Mouse (Mus musculus) macrophage (primary cell): Measurements from ENCODE around the gene Neurl2. TPM values are rescaled to one million over a fixed set of nuclear protein-coding genes. Genes with fewer than 3 reads are reported as not detected.
"Not testable (repeated sequence)": the region's sequence is repeated elsewhere in the genome, so short reads cannot be mapped to it uniquely, and the experiment has no call there.

ENCODE experiments used
- H3K27ac ChIP-seq: fragments of 350-480 bp; formaldehyde crosslinking; 2 replicates; pipeline ENCODE4 v1.9.0; 2021
- H3K36me3 ChIP-seq: fragments of 350-480 bp; formaldehyde crosslinking; 2 replicates; pipeline ENCODE4 v1.9.0; 2021; ENCODE audit errors: inconsistent target
- H3K4me3 ChIP-seq: fragments of 350-480 bp; formaldehyde crosslinking; 2 replicates; pipeline ENCODE4 v1.9.0; 2021; ENCODE audit errors: inconsistent target
- H3K79me2 ChIP-seq: fragments of 350-480 bp; formaldehyde crosslinking; 2 replicates; pipeline ENCODE4 v1.9.0; 2021; ENCODE audit errors: inconsistent target
- WGBS: methylation state at CpG from one replicate; pipeline ENCODE4 v1.1.7; 2026; ENCODE audit warnings: inconsistent platforms; ENCODE audit not compliant: missing documents; 5-methylcytosine and 5-hydroxymethylcytosine counted together
- polyA plus RNA-seq: library from polyadenylated mRNA; stranded (reverse); fragments of 250-400 nt; gene quantifications from 3 replicates; pipeline ENCODE4 v1.2.4, GENCODE M21; 2018; ENCODE audit warnings: inconsistent platforms
- total RNA-seq, 78 experiments: library from RNA; depleted of rRNA; stranded (reverse); fragments of 250-400 nt; gene quantifications; 1 replicate in 9 of 78; 2 replicates in 24 of 78; 3 replicates in 43 of 78; 4 replicates in 2 of 78; pipeline ENCODE4 v1.2.4; 2018; ENCODE audit warnings: inconsistent platforms in 56 of 78

Gene Neurl2
- 100 to 1,000 TPM in 1 of 26 experiments, 10 to 100 TPM in 25; 16.9 to 102 (median 59.3) TPM for total RNA-seq (2018; cell fraction: chromatin; rRNA removed)
- 10 to 100 TPM in 11 of 26 experiments, 1 to 10 TPM in 15; 4.2 to 22.3 (median 8.9) TPM for total RNA-seq (2018; cell fraction: cytosol; rRNA removed)
- 10 to 100 TPM; 11.4 to 90.2 (median 33.1) TPM for total RNA-seq (2018; cell fraction: nucleus; rRNA removed)
- polyA plus RNA-seq = 3.9 to 17.8 TPM (median 7.7 TPM) in 3 replicates

GRCm38 (mm10) chr2:164833314-164833959 lies at the start of gene Neurl2:
Gene Neurl2, minus strand, starts transcription at chr2:164833456.
- Histone ChIP-seq H3K36me3 (peaks cover 25% of the 10 kb centered on the region), H3K4me3 (peak within 1 kb of the TSS; percentile 99), H3K27ac (peak within 1 kb of the TSS; percentile 97), H3K79me2 (peaks cover 55% of the 10 kb centered on the region)
- under 1% methylated on average over 31 of the region's 31 CpGs for WGBS

GRCm38 (mm10) chr2:164882619-164883018 lies 49.4 kb upstream of the Neurl2 start:
- WGBS = 95% methylated on average over 9 of the region's 9 CpGs
- Histone ChIP-seq H3K79me2 (peaks cover 42% of the 10 kb centered on the region), H3K36me3 (peaks cover 49% of the 10 kb centered on the region), H3K27ac (no peak overlapping the region), H3K4me3 (no peak overlapping the region)

DNA sequence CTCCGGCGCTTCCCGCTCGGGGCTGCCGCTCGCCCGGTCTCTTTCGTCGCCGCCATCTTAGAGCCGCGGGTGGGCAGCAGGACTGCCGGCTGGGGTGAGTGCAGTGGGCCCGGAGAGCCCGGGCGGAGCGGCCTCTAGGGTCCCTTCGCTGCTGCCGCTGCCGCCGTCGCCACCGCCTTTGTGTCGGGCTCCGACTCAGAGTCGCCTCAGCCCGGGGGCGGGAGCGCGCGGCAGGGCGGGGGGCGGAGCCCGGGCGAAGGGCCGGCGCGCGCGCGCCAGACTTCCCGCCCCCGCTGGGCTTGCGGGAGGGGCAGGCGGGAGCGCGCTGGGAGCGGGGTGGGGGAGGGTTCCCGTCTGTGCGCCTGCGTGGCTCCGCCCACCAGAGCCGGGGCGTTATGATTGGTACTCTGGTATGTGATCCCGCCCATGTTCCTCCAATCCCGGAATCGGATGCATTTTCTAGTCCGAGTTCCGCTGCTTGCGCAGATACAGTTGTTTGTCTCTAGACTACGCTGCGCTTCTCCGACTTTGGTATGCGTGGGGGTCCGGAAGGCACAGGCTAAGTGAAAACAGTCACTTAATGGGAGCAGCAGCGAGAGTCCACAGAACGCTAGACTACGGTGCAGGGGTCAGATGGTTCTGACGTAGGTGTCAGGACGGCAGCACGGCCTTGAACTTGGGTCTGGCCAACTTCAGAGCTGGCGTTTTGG lies 46.5 kb upstream of the Neurl2 start:
- peak overlapping the region; percentile 95 for H3K27ac ChIP-seq
- H3K36me3 ChIP-seq = peaks cover 20% of the 10 kb centered on the region
- peaks cover 42% of the 10 kb centered on the region for H3K79me2 ChIP-seq
- H3K4me3 ChIP-seq = peak overlapping the region; percentile 91
- WGBS = 0% methylated on average over 50 of the region's 72 CpGs

DNA sequence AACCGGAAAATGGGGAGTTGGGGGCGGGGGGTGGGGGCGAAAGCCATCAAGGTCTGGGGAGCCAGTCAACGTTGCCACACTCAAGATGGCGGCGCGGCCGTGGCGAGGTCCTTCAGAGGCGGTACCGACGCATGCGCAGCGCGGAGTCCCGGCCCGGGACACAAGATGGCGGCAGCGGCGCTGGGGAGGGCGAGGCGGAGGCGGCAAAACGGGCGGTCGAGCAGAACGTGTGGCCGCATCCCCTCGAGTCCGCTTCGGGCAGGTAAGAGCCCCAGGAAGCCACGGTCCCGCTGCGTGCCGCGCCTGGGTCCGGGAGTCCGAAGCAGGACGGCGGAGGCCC lies 45.9 kb upstream of the Neurl2 start, which contains the start of gene Pcif1:
Gene Pcif1 (plus strand): TSS at position 77 of the 340 bp plus-strand sequence.
- Histone ChIP-seq H3K27ac (peak within 1 kb of the TSS; percentile 95), H3K79me2 (peaks cover 42% of the 10 kb centered on the region), H3K4me3 (peak within 1 kb of the TSS; percentile 91), H3K36me3 (peaks cover 15% of the 10 kb centered on the region)
- WGBS = 0% methylated on average over 40 of the region's 40 CpGs

DNA sequence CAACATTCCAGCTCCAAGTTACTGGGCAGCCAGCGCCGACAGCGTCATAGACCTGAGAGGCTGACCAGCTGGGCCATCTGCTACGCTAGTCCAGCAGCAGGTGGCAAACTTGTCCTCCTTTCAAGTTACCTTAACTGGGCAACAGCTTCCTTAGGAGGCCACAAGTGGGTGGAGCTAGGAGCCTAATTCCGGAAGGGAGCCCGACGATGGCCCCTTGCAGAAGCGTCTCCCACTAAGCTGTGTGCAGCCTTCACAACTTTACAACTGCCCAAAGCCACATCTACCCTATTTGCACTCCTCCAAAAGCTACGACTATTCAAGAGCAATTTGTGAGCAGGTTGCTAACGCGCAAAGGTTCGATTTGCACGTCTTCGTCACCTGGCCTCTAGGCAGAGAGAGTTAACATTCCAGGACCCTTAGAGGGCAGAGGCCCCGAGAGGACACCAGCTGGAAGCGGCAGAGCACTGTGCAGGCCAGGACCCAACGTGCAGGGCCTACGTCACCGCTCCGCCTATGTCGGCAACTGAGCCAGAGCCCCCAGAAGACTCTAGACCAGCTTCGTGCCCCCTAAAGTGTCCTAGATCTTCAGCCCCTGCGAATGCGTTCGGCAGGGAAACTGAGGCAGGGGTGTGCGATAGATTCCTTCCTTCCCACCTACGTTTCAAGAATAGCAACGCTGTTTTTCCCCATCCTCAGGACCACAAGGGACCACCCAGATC lies 45.4 kb upstream of the Neurl2 start:
- Histone ChIP-seq H3K36me3 (peaks cover 10% of the 10 kb centered on the region), H3K27ac (peak overlapping the region; percentile 95), H3K4me3 (peak overlapping the region; percentile 86), H3K79me2 (peaks cover 42% of the 10 kb centered on the region)
- WGBS = 2% methylated on average over 25 of the region's 28 CpGs

GRCm38 (mm10) chr2:164877376-164878215 lies 44.3 kb upstream of the Neurl2 start:
- peak overlapping the region; percentile 86; the same call in 1 of the 2 replicates for H3K4me3 ChIP-seq
- peak overlapping the region; percentile 95 for H3K27ac ChIP-seq
- WGBS = 94% methylated on average over 7 of the region's 11 CpGs
- H3K79me2 ChIP-seq = peaks cover 32% of the 10 kb centered on the region
- H3K36me3 ChIP-seq = not testable (repeated sequence)

- H3K27ac ChIP-seq = peak overlapping the region; percentile 87
- peaks cover 12% of the 10 kb centered on the region for H3K79me2 ChIP-seq
- H3K36me3 ChIP-seq, H3K4me3 ChIP-seq: not testable (repeated sequence)
- no CpG with 5 or more reads among the region's 2 CpGs for WGBS
These were observed 42.4 kb upstream of the Neurl2 start for GRCm38 (mm10) chr2:164875648-164876047.

DNA sequence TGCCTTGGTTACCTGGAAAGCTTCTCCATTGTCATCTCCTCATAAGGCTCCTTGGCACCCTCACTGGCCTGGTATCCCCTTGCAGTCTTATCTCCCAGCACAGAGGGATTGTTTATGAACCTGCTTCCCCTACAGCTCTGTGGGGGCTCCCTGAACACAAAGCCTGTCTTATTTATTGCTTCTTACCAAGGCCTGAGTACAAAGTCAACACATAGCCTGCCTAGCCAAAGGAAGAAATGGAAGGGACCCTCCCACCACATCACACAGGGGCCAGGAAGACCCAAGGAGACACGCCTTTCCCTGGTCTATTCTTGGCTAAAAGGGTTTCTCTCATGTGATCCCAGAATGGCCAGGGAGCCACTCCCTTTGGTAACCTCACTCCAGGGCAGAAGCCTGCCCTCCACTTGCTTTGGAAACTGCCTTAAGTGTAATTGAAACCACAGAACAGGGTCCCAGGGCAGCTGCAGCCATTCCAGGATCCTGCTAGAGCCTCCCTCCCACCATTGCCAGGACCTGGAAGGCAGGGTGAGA lies 41.0 kb upstream of the Neurl2 start:
- Histone ChIP-seq H3K27ac (peak overlapping the region; percentile 87), H3K4me3 (peak overlapping the region; percentile 28), H3K79me2 (peaks cover 4% of the 10 kb centered on the region; the same call in 1 of the 2 replicates), H3K36me3 (no peaks in the 10 kb centered on the region)
- WGBS = 58% methylated on average over 1 of the region's 1 CpGs

DNA sequence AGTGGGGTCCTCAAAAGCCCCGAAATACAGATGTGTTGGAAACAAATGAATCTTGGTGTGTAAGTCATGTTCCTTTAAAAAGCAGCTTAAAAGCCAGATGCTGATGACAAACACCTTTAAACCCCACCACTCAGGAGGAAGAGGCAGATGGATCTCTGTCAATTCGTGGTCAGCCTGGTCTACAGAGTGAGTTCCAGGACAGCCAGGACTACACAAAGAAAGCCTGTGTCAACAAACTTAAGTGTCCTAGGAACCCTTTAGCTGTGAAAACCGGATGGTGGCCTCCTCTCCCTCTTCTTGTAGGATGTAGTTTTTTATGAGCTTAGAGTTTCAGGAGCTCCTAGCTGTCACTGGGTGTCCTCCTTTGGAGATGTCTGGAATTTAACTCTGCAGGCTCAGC lies 40.4 kb upstream of the Neurl2 start:
- Histone ChIP-seq H3K79me2 (no peaks in the 10 kb centered on the region; the same call in 1 of the 2 replicates), H3K27ac (peak overlapping the region; percentile 87), H3K4me3 (peak overlapping the region; percentile 28), H3K36me3 (no peaks in the 10 kb centered on the region)
- 73% methylated on average over 3 of the region's 3 CpGs for WGBS

GRCm38 (mm10) chr2:164871602-164872303 lies 38.5 kb upstream of the Neurl2 start:
- WGBS = 80% methylated on average over 6 of the region's 6 CpGs
- H3K27ac ChIP-seq = no peak overlapping the region

GRCm38 (mm10) chr2:164868491-164868890 lies 35.2 kb upstream of the Neurl2 start:
- Histone ChIP-seq H3K4me3 (no peak overlapping the region), H3K79me2 (no peaks in the 10 kb centered on the region), H3K27ac (peak overlapping the region; percentile 96), H3K36me3 (no peaks in the 10 kb centered on the region)
- WGBS = 2% methylated on average over 7 of the region's 7 CpGs

More at GRCm38 (mm10) chr2:164871602-164872303, 38.5 kb upstream of the Neurl2 start:
- H3K4me3 ChIP-seq = no peak overlapping the region
- no peaks in the 10 kb centered on the region for H3K36me3 ChIP-seq
- no peaks in the 10 kb centered on the region for H3K79me2 ChIP-seq

GRCm38 (mm10) chr2:164867566-164867965 lies 34.3 kb upstream of the Neurl2 start:
- 98% methylated on average over 7 of the region's 7 CpGs for WGBS
- Histone ChIP-seq H3K4me3 (no peak overlapping the region), H3K27ac (peak overlapping the region; percentile 96), H3K79me2 (no peaks in the 10 kb centered on the region), H3K36me3 (no peaks in the 10 kb centered on the region)
